Mouse (Mus musculus) embryonic facial prominence, embryonic 14.5 days (tissue): Measurements from ENCODE around the gene Bcl2. TPM values are rescaled to one million over a fixed set of nuclear protein-coding genes. Genes with fewer than 3 reads are reported as not detected.

Experiments
- ATAC-seq: fragments of 200-750 bp; cut with Nextera tagmentation; 2 replicates; pipeline ENCODE4 v1.8.0; 2017; ENCODE audit warnings: low read depth, moderate number of reproducible peaks, moderate TSS enrichment
- DNase-seq: peaks from one replicate; pipeline ENCODE4 v3.0.0-alpha.2; 2015; ENCODE audit warnings: low spot score
- H3K27ac ChIP-seq: fragments of 300-500 bp; sonication (generic); replicated peaks from 2 replicates; pipeline ENCODE4 v1.5.1; 2014; ENCODE audit warnings: low read depth, mild to moderate bottlenecking, low read length, moderate library complexity
- H3K27me3 ChIP-seq: fragments of 300-500 bp; sonication (generic); replicated peaks from 2 replicates; pipeline ENCODE4 v1.6.1; 2014; ENCODE audit warnings: low read length; ENCODE audit not compliant: control insufficient read depth, insufficient read depth
- H3K36me3 ChIP-seq: fragments of 300-500 bp; sonication (generic); 2 replicates; pipeline ENCODE4 v1.6.1; 2014; ENCODE audit warnings: low read length, mixed read lengths; ENCODE audit not compliant: control insufficient read depth, insufficient read depth
- H3K4me1 ChIP-seq: fragments of 300-500 bp; sonication (generic); 2 replicates; pipeline ENCODE4 v1.6.1; 2014; ENCODE audit warnings: antibody characterized with exemption, low read length; ENCODE audit not compliant: control insufficient read depth, insufficient read depth
- H3K4me2 ChIP-seq: fragments of 300-500 bp; sonication (generic); 2 replicates; pipeline ENCODE4 v1.6.1; 2014; ENCODE audit warnings: low read depth, mild to moderate bottlenecking, low read length, moderate library complexity, mixed read lengths
- H3K4me3 ChIP-seq: fragments of 300-500 bp; sonication (generic); 2 replicates; pipeline ENCODE4 v1.5.1; 2014; ENCODE audit warnings: low read depth, mild to moderate bottlenecking, low read length
- H3K9ac ChIP-seq: fragments of 300-500 bp; sonication (generic); 2 replicates; pipeline ENCODE4 v1.6.1; 2014; ENCODE audit warnings: low read depth, mild to moderate bottlenecking, low read length, moderate library complexity, mixed read lengths
- H3K9me3 ChIP-seq: fragments of 300-500 bp; sonication (generic); 2 replicates; pipeline ENCODE4 v1.6.1; 2016; ENCODE audit warnings: low read length; ENCODE audit not compliant: control insufficient read depth
- WGBS: fragments of 180-500 bp; shearing (Covaris S2); extraction: QIAGEN DNeasy Blood & Tissue Kit; methylation state at CpG from one replicate; pipeline ENCODE4 v1.1.7; 2014; 5-methylcytosine and 5-hydroxymethylcytosine counted together
- polyA plus RNA-seq: library from polyadenylated mRNA; unstranded; fragments of >200 nt; fragmentation: Nextera tagmentation; extraction: Ambion mirVana; gene quantifications from 2 replicates; pipeline ENCODE4 v1.2.1, GENCODE M21; 2014

Bcl2 gene
- polyA plus RNA-seq, 1 experiment from 2014 or later, result 11.1 TPM

GRCm38 (mm10) chr1:106690887-106691286 lies 23.2 kb downstream of the Bcl2 start:
- ATAC-seq (no peak), DNase-seq (no peak)
- no peak overlapping the region for H3K27ac ChIP-seq
- H3K27me3 ChIP-seq, result no peaks in the 10 kb centered on the region
- H3K9me3 ChIP-seq, result no peaks in the 10 kb centered on the region
- H3K9ac ChIP-seq, result no peak overlapping the region
- H3K4me3 ChIP-seq, result no peak overlapping the region
- H3K4me2 ChIP-seq, result no peak overlapping the region
- H3K4me1 ChIP-seq, result no peaks in the 10 kb centered on the region
- WGBS, result 83% methylated on average over 6 of the region's 6 CpGs
- no peaks in the 10 kb centered on the region for H3K36me3 ChIP-seq

- Histone ChIP-seq H3K4me2 (no peak overlapping the region), H3K4me3 (no peak overlapping the region), H3K9me3 (no peaks in the 10 kb centered on the region), H3K36me3 (no peaks in the 10 kb centered on the region), H3K9ac (no peak overlapping the region), H3K27ac (no peak overlapping the region), H3K27me3 (no peaks in the 10 kb centered on the region), H3K4me1 (no peaks in the 10 kb centered on the region)
- WGBS, result 84% methylated on average over 5 of the region's 5 CpGs
- no peak for DNase-seq
- no peak for ATAC-seq
These were observed 25.9 kb downstream of the Bcl2 start for GRCm38 (mm10) chr1:106688161-106688516.

DNA sequence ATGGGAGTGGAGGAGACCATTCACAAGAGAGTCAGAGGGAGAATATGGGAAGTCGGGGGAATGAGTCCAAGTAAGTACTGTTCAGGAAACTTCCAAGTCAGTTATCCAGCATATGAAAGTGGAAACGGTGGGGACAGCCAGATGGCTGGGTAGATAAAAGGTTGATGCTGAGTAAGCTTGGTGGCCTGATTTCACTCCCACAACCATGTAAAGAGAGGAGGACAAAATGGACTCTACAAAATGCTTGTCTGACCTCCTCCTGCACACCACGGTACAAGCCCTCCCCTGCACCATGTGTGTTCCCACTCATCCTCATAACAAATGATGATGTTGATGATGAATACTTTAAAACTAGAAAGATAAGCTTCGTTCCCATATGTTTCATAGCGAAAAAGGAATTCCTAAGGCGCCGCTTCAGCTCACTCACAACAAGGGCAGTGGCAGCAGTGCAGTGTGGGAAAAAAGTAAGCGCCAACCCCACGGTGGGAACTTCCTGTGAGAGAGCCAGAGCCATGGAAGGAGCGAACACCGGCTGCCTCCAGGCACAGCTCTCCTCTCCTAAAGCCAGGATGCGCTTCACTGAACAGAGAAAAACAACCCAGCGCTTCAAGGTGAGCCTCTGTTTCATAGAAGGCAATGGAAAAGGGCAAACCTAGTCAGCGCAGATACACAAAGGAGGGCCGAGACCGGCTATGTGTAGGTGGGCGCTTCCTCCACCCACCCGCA lies 26.5 kb downstream of the Bcl2 start:
- H3K9me3 ChIP-seq, result no peaks in the 10 kb centered on the region
- no peak for ATAC-seq
- H3K9ac ChIP-seq, result no peak overlapping the region
- no peaks in the 10 kb centered on the region for H3K4me1 ChIP-seq
- H3K4me2 ChIP-seq, result no peak overlapping the region
- no peak overlapping the region for H3K4me3 ChIP-seq
- no peaks in the 10 kb centered on the region for H3K36me3 ChIP-seq
- no peak overlapping the region for H3K27ac ChIP-seq
- WGBS, result 76% methylated on average over 18 of the region's 18 CpGs
- no peaks in the 10 kb centered on the region for H3K27me3 ChIP-seq
- DNase-seq, result no peak

DNA sequence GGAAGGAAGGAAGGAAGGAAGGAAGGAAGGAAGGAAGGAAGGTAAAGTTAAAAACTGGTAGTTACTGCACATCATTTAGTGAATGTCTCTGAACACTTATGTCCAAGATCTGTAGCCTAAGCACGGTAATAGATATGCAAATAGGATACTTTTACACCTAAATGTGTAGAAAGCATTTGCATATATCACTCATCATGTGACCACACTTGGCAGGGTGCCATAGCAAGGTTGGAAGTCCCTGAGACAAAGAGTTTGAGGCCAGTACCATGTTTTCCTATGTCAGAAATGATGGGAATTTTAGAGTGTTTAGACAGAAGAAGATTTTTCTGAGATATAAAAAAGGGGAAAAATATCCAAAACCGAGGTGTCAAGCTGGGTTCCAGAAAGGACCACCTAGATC lies 28.4 kb downstream of the Bcl2 start:
- Histone ChIP-seq H3K9me3 (no peaks in the 10 kb centered on the region), H3K4me3 (no peak overlapping the region), H3K4me1 (no peaks in the 10 kb centered on the region), H3K4me2 (no peak overlapping the region), H3K27me3 (no peaks in the 10 kb centered on the region), H3K27ac (no peak overlapping the region), H3K9ac (no peak overlapping the region), H3K36me3 (no peaks in the 10 kb centered on the region)
- 75% methylated on average over 2 of the region's 2 CpGs for WGBS
- DNase-seq (no peak), ATAC-seq (no peak)

- H3K4me3 ChIP-seq, result no peak overlapping the region
- 78% methylated on average over 3 of the region's 3 CpGs for WGBS
- no peaks in the 10 kb centered on the region for H3K9me3 ChIP-seq
- H3K4me1 ChIP-seq, result no peaks in the 10 kb centered on the region
- no peak overlapping the region for H3K4me2 ChIP-seq
- H3K27ac ChIP-seq, result no peak overlapping the region
- DNase-seq (no peak), ATAC-seq (no peak)
- H3K27me3 ChIP-seq, result no peaks in the 10 kb centered on the region
- H3K36me3 ChIP-seq, result no peaks in the 10 kb centered on the region
- H3K9ac ChIP-seq, result no peak overlapping the region
These were observed 29.5 kb downstream of the Bcl2 start for GRCm38 (mm10) chr1:106684546-106684945.

GRCm38 (mm10) chr1:106682829-106683228 lies 31.2 kb downstream of the Bcl2 start:
- WGBS, result 84% methylated on average over 3 of the region's 3 CpGs
- no peak overlapping the region for H3K4me2 ChIP-seq
- no peak overlapping the region for H3K4me3 ChIP-seq
- H3K27ac ChIP-seq, result no peak overlapping the region
- no peak overlapping the region for H3K9ac ChIP-seq
- H3K4me1 ChIP-seq, result no peaks in the 10 kb centered on the region
- ATAC-seq (no peak), DNase-seq (no peak)
- H3K27me3 ChIP-seq, result no peaks in the 10 kb centered on the region
- H3K9me3 ChIP-seq, result no peaks in the 10 kb centered on the region
- no peaks in the 10 kb centered on the region for H3K36me3 ChIP-seq

GRCm38 (mm10) chr1:106679800-106680515 lies 34.1 kb downstream of the Bcl2 start:
- no peak for DNase-seq
- H3K4me3 ChIP-seq, result no peak overlapping the region

GRCm38 (mm10) chr1:106678060-106678478 lies 36.0 kb downstream of the Bcl2 start:
- no peak for DNase-seq
- 64% methylated on average over 5 of the region's 5 CpGs for WGBS
- no peak overlapping the region for H3K4me3 ChIP-seq
- H3K4me1 ChIP-seq, result no peaks in the 10 kb centered on the region
- H3K27me3 ChIP-seq, result no peaks in the 10 kb centered on the region
- H3K36me3 ChIP-seq, result no peaks in the 10 kb centered on the region
- no peaks in the 10 kb centered on the region for H3K9me3 ChIP-seq
- H3K4me2 ChIP-seq, result no peak overlapping the region
- H3K27ac ChIP-seq, result no peak overlapping the region
- no peak for ATAC-seq
- no peak overlapping the region for H3K9ac ChIP-seq

More at GRCm38 (mm10) chr1:106679800-106680515, 34.1 kb downstream of the Bcl2 start:
- H3K4me1 ChIP-seq, result no peaks in the 10 kb centered on the region
- H3K27me3 ChIP-seq, result no peaks in the 10 kb centered on the region
- no peak overlapping the region for H3K4me2 ChIP-seq
- WGBS, result 62% methylated on average over 6 of the region's 6 CpGs
- H3K27ac ChIP-seq, result no peak overlapping the region
- ATAC-seq, result no peak
- no peak overlapping the region for H3K9ac ChIP-seq
- no peaks in the 10 kb centered on the region for H3K36me3 ChIP-seq
- H3K9me3 ChIP-seq, result no peaks in the 10 kb centered on the region
